Mouse (Mus musculus): ENCODE data around the gene Fancc.

The Fancc gene

GRCm38 (mm10) chr13:63294359-63295193, 202.5 kb downstream of the Fancc start:
- CTCF ChIA-PET = no interaction called here

GRCm38 (mm10) chr13:63293647-63294046, 203.4 kb downstream of the Fancc start:
- CTCF ChIA-PET = no interaction called here

GRCm38 (mm10) chr13:63291016-63291415, 206.1 kb downstream of the Fancc start:
- CTCF ChIA-PET = no interaction called here

GRCm38 (mm10) chr13:63290126-63290525, 207.0 kb downstream of the Fancc start:
- CTCF ChIA-PET = no interaction called here

GRCm38 (mm10) chr13:63289687-63290086, 207.4 kb downstream of the Fancc start:
- CTCF ChIA-PET = no interaction called here

GRCm38 (mm10) chr13:63289152-63289551, 207.9 kb downstream of the Fancc start:
- CTCF ChIA-PET = no interaction called here

- CTCF ChIA-PET = no interaction called here
These were observed 210.5 kb downstream of the Fancc start for GRCm38 (mm10) chr13:63286483-63287102.

GRCm38 (mm10) chr13:63284748-63285147, 212.3 kb downstream of the Fancc start:
- CTCF ChIA-PET = no interaction called here

GRCm38 (mm10) chr13:63283236-63283635, 213.8 kb downstream of the Fancc start:
- CTCF ChIA-PET = no interaction called here

- CTCF ChIA-PET = no interaction called here
These were observed 215.9 kb downstream of the Fancc start for GRCm38 (mm10) chr13:63281206-63281605.

GRCm38 (mm10) chr13:63280344-63280743, 216.7 kb downstream of the Fancc start:
- CTCF ChIA-PET = no interaction called here

GRCm38 (mm10) chr13:63279807-63280206, 217.3 kb downstream of the Fancc start:
- CTCF ChIA-PET = no interaction called here

GRCm38 (mm10) chr13:63278796-63279475, 218.1 kb downstream of the Fancc start:
- CTCF ChIA-PET = no interaction called here

- CTCF ChIA-PET = no interaction called here
These were observed 218.9 kb downstream of the Fancc start for GRCm38 (mm10) chr13:63278141-63278631.

- CTCF ChIA-PET = interaction anchor here (0.5 kb wide), 1 partner anchor 350 kb away, joined by 6 read pairs; no protein-coding TSS in a partner anchor
These were observed 219.8 kb downstream of the Fancc start for GRCm38 (mm10) chr13:63277316-63277715.

- CTCF ChIA-PET = interaction anchor here (0.5 kb wide), 1 partner anchor 350 kb away, joined by 6 read pairs; no protein-coding TSS in a partner anchor
These were observed 220.7 kb downstream of the Fancc start for GRCm38 (mm10) chr13:63276389-63276788.

- CTCF ChIA-PET = no interaction called here
These were observed 222.5 kb downstream of the Fancc start for GRCm38 (mm10) chr13:63274488-63275166.

- CTCF ChIA-PET = interaction anchor here (0.5 to 0.6 kb wide), 2 partner anchors 34 to 288 kb away, joined by 3 to 4 read pairs; no protein-coding TSS in a partner anchor
These were observed 223.2 kb downstream of the Fancc start for GRCm38 (mm10) chr13:63273859-63274258.

- CTCF ChIA-PET = no interaction called here
These were observed 224.4 kb downstream of the Fancc start for GRCm38 (mm10) chr13:63272602-63273229.

- CTCF ChIA-PET = no interaction called here
These were observed 225.0 kb downstream of the Fancc start for GRCm38 (mm10) chr13:63272017-63272601.

- CTCF ChIA-PET = no interaction called here
These were observed 226.9 kb downstream of the Fancc start for GRCm38 (mm10) chr13:63270191-63270590.
